Mouse (Mus musculus): ENCODE data around the gene Atp8b4.
A peak's percentile ranks its signal among the peaks of the same experiment; 100 is the strongest.

Atp8b4 gene

GRCm38 (mm10) chr2:126432481-126433066, 67.9 kb downstream of the Atp8b4 start:
- DNase-seq = peak; percentile 13

GRCm38 (mm10) chr2:126429282-126429681, 71.2 kb downstream of the Atp8b4 start:
- peak; percentile 13 for DNase-seq

DNA sequence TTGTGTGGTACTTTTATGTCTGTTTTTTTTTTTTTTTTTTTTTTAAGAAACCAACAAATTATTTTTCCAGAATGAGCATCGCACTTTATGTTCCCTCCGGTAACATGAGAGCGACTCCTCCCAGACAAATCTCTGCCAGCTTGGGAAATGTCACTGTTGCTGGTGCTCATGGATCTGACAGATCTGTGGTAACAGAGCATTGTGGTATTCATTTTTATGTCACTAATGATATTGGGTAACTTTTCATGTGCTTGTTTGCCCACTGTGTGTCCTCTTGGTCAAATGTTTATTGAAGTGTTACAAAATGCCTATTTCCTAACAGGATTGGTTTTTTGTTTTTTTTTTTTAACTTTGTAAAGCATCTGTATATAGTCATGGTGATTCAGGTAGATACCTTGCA, 75.3 kb downstream of the Atp8b4 start:
- DNase-seq = no peak

DNA sequence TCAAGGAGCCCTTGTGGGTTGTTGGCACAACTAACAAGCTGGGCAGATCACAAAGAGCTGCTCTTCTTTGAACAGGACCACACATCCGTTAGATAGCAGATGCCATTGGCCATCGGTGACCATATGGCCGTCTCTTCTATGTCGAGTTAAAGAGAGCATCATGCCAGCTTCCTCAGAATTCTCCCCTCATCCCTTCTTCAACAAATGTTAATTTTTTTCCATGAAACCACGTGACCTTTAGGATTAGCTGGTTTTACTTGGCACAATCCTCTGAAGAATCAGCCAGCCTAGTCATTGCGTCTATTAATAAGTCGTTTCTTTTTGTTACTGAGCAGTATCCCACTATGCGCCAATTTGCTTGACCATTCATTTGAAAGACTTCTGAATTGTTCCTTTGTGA, 75.8 kb downstream of the Atp8b4 start:
- DNase-seq = peak; percentile 9

GRCm38 (mm10) chr2:126420901-126421300, 79.6 kb downstream of the Atp8b4 start:
- DNase-seq = no peak

- DNase-seq = no peak
Observed at GRCm38 (mm10) chr2:126418916-126419315, 81.6 kb downstream of the Atp8b4 start.

GRCm38 (mm10) chr2:126416772-126417171, 83.7 kb downstream of the Atp8b4 start:
- no peak for DNase-seq

GRCm38 (mm10) chr2:126415981-126416380, 84.5 kb downstream of the Atp8b4 start:
- no peak for DNase-seq

GRCm38 (mm10) chr2:126412759-126413158, 87.7 kb downstream of the Atp8b4 start:
- DNase-seq = no peak

DNA sequence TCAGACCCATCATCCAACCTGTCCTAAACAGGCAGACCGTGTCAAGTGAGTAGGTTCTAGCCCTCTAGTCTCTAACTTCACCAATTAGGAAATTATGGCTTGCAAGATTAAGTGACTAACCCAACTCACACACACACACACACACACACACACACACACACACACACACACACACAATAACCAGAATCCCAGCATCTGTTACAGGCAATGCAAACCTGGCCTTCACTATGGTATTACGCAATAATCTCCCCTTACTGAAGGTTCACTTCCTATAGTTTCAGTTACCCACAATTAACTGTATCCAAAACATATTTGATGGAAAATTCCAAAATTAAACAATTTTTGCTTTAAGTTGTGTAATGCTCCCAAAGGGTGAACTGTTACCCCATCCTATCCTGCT, 101.0 kb downstream of the Atp8b4 start:
- DNase-seq = no peak

GRCm38 (mm10) chr2:126399017-126399416, 101.5 kb downstream of the Atp8b4 start:
- DNase-seq = no peak

- DNase-seq = no peak
Observed at GRCm38 (mm10) chr2:126398216-126398615, 102.3 kb downstream of the Atp8b4 start.

GRCm38 (mm10) chr2:126397513-126397912, 103.0 kb downstream of the Atp8b4 start:
- DNase-seq = no peak

GRCm38 (mm10) chr2:126394924-126395323, 105.5 kb downstream of the Atp8b4 start:
- DNase-seq = no peak

- DNase-seq = no peak
Observed at GRCm38 (mm10) chr2:126387458-126388037, 112.9 kb downstream of the Atp8b4 start.

DNA sequence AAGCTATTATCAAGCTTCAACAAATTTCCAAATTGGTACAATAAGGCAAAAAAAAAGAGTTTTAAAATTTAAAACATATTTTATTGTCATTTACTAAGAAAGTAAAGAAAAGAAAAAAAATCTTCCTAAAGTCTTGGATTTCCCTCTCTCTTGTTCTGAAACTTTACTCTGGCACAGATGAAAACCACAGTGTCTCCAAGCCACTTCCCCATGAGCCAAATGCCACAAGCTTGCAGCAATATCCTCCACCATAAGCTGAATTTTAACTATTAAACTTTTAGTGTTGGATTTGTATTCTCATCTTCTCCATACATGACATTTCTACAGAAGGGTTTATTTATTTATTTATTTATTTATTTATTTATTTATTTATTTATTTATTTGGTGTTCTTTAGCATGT, 114.4 kb downstream of the Atp8b4 start:
- DNase-seq = no peak

- no peak for DNase-seq
Observed at GRCm38 (mm10) chr2:126380300-126380699, 120.2 kb downstream of the Atp8b4 start.

DNA sequence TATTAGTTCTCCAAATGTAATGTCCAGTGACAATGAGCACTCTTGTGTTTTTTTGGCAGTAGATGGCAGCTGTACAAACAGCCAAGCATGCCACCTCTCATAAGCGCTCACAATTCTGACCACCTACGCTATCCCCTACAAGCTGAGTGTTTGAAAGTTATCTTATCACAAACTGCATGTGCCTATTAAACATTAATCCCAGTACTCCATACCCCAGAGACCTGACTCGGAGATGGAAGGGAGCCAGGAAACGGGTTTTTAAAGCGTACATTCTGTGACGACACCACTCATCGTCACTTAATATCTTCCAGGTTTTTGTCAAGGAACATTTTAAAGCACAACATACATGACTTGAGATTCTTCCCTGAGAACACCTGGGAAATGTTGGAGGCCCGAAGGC, 128.8 kb downstream of the Atp8b4 start:
- no peak for DNase-seq

- no peak for DNase-seq
Observed at GRCm38 (mm10) chr2:126369815-126370214, 130.7 kb downstream of the Atp8b4 start.

DNA sequence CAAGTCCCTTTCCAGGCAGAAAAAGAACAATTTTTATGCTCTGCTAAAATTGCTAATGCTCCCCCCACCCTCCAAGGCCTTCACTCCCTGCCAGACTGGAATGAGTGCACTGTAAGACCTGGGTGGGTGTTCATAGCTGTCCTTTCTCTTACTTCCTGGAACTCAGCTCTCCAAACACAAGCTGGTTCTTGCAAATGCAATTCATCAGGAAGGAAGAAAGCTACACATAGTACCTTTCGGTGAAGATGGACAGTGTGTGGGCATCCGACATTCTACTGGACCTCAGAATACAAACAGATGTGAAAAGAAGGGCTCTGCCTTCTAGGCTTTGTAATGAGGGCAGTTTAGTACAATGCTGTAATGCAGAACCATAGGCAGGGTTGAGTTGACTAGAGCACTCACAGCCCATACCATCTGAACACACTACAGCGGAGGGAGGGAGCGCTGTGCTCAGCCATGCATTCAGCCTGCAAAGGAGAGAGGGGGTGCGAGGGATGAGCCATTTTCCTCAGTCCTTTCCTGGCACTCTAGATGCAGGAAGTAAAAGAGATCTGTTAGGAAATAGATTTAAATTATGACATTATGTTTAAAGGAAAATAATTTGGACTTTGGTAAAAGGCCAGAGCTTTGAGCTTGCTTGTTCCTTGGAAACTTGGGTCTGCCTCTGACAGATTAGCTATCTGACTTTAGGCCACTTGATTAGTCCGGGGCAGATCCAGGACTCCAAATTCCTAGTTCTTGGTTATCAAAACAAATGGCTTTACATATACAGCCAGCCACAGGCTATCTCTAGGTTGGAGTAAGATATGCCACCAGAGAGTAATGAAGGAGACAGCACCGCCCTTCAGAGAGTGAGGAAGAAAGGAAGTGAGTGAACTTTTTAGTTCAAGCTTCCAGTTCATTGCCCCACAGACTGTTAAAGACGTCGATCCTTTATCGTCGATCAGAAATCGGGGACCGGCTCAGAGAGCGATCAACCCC, 136.4 kb downstream of the Atp8b4 start:
- DNase-seq = no peak

DNA sequence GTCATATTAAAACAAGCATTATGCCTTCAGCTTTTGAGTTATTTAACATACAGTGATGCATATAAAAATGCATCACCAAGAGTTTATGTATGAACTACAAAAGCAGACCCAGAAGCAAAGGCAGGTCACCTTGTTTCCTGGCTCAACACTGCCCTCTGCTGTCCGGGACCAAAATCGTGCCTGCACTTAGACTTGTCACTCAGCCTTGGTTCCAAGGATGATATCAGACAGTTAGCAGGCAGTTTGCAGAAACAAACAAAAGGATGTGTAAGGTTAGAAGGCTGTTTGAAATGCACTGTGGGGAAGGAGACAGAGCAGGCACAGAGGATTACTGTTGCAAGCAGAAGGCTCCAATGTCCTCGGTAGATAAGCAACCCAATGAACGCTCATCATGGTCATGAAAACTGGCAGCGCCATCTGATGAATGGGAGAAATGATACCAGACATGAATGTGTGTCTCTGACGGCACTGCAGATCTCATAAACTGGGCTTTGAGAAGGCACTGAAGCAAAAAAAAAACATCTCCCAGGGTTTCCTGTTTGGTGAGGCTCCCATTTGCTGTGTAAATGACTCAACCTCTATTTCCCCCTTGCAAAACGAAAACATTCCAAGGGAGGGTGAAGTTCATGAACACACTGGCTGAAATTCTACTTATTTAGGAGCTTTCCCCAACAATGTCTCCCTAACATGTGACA, 137.3 kb downstream of the Atp8b4 start:
- peak; percentile 44 for DNase-seq

- DNase-seq = no peak
Observed at GRCm38 (mm10) chr2:126361131-126361810, 139.2 kb downstream of the Atp8b4 start.

- no peak for DNase-seq
Observed at GRCm38 (mm10) chr2:126360688-126361087, 139.8 kb downstream of the Atp8b4 start.

Measured in cerebellum, adult 9-10 months (tissue).